Mouse (Mus musculus) heart, adult 2 months (tissue): Measurements from ENCODE around the gene Washc4. TPM values are rescaled to one million over a fixed set of nuclear protein-coding genes. Genes with fewer than 3 reads are reported as not detected.

Experiments
- DNase-seq, 2 experiments: peaks; one replicate each; pipeline ENCODE4 v3.0.0; 2021
- H3K27ac ChIP-seq: fragments of 200-600 bp; 2 replicates; pipeline ENCODE4 v1.8.1; 2022
- H3K27me3 ChIP-seq: fragments of 200-500 bp; 2 replicates; pipeline ENCODE4 v1.6.1; 2012; ENCODE audit warnings: mild to moderate bottlenecking, low read length, inconsistent platforms, mixed read lengths; ENCODE audit not compliant: control insufficient read depth, insufficient read depth
- H3K36me3 ChIP-seq: fragments of 200-500 bp; 2 replicates; pipeline ENCODE4 v1.6.1; 2012; ENCODE audit warnings: low read length, inconsistent platforms; ENCODE audit not compliant: control insufficient read depth, insufficient read depth
- H3K4me1 ChIP-seq: fragments of 200-500 bp; 2 replicates; pipeline ENCODE4 v1.6.1; 2011; ENCODE audit warnings: low read length; ENCODE audit not compliant: control insufficient read depth, insufficient read depth
- H3K4me3 ChIP-seq: fragments of 200-600 bp; 2 replicates; pipeline ENCODE4 v1.8.1; 2022
- H3K79me2 ChIP-seq: fragments of 200-500 bp; replicated peaks from 2 replicates; pipeline ENCODE4 v1.6.1; 2012; ENCODE audit warnings: mild to moderate bottlenecking, inconsistent platforms, low read length, moderate library complexity, mixed read lengths; ENCODE audit not compliant: control insufficient read depth, insufficient read depth
- H3K9ac ChIP-seq: fragments of 200-500 bp; 2 replicates; pipeline ENCODE4 v1.6.1; 2012; ENCODE audit warnings: low read depth, mild to moderate bottlenecking, control low read depth, inconsistent platforms, low read length, mixed read lengths
- CTCF ChIP-seq: fragments of 200-600 bp; IDR thresholded peaks from 2 replicates; pipeline ENCODE4 v1.8.1; 2022; ENCODE audit warnings: antibody characterized with exemption, mild to moderate bottlenecking, moderate library complexity
- EP300 ChIP-seq: fragments of 200-500 bp; IDR thresholded peaks from 2 replicates; pipeline ENCODE4 v1.6.1; 2011; ENCODE audit warnings: low read depth, low read length, control low read depth; ENCODE audit not compliant: insufficient read depth
- POLR2A ChIP-seq: fragments of 200-500 bp; IDR thresholded peaks from 2 replicates; pipeline ENCODE4 v1.6.1; 2011; ENCODE audit warnings: mild to moderate bottlenecking, low read depth, low read length, control low read depth; ENCODE audit not compliant: insufficient read depth
- WGBS: fragments of 180-500 bp; shearing (Covaris S2); methylation state at CpG from one replicate; pipeline ENCODE4 v1.1.7; 2018; 5-methylcytosine and 5-hydroxymethylcytosine counted together
- intact Hi-C: fragments of 180-260 bp; cut with DNase I; formaldehyde crosslinking; loops from one replicate; pipeline ENCODE4 v1.15.1; 2025
- polyA plus RNA-seq: library from polyadenylated mRNA; depleted of rRNA; stranded (reverse); fragments of >200 nt; gene quantifications from 2 replicates; pipeline ENCODE4 v1.2.3, GENCODE M21; 2012; rRNA removed
- total RNA-seq, 2 experiments: library from RNA; stranded (reverse); gene quantifications; 2 replicates each; pipeline ENCODE4 v1.2.3; 2021

The Washc4 gene
- total and polyA plus RNA-seq, 3 experiments, result 1.8 to 13.8 (median 11.4) TPM

GRCm38 (mm10) chr10:83637295-83637694 is 93.7 kb downstream of the Washc4 start:
- no peak overlapping the region for H3K9ac ChIP-seq
- H3K27me3 ChIP-seq, result no peaks in the 10 kb centered on the region
- peak; percentile 81; the same call in 1 of the 2 replicates for TF ChIP-seq EP300
- peak; percentile 63 for TF ChIP-seq POLR2A
- 0 out of 2 replicates have a peak, but pooled peaks have one; percentile 11 for TF ChIP-seq CTCF
- peak; percentile 84 to 91 for DNase-seq
- intact Hi-C loops, result no loop called here
- under 1% methylated on average over 6 of the region's 6 CpGs for WGBS
- peak overlapping the region; percentile 62 for H3K27ac ChIP-seq
- peaks cover 2% of the 10 kb centered on the region for H3K79me2 ChIP-seq
- peak overlapping the region; percentile 4 for H3K4me3 ChIP-seq
- peaks cover 3% of the 10 kb centered on the region for H3K36me3 ChIP-seq
- H3K4me1 ChIP-seq, result peaks cover 10% of the 10 kb centered on the region

- TF ChIP-seq CTCF (no peak), EP300 (no peak), POLR2A (no peak)
- Histone ChIP-seq H3K9ac (no peak overlapping the region), H3K27me3 (no peaks in the 10 kb centered on the region), H3K4me1 (peaks cover 18% of the 10 kb centered on the region), H3K4me3 (no peak overlapping the region), H3K79me2 (peaks cover 2% of the 10 kb centered on the region), H3K27ac (no peak overlapping the region), H3K36me3 (peaks cover 3% of the 10 kb centered on the region)
- intact Hi-C loops, result no loop called here
- DNase-seq, result no peak
- WGBS, result 69% methylated on average over 10 of the region's 10 CpGs
These were observed 96.4 kb downstream of the Washc4 start for GRCm38 (mm10) chr10:83639881-83640386.

GRCm38 (mm10) chr10:83641641-83642040 is 98.1 kb downstream of the Washc4 start:
- peaks cover 2% of the 10 kb centered on the region for H3K79me2 ChIP-seq
- peaks cover 19% of the 10 kb centered on the region for H3K4me1 ChIP-seq
- no peak overlapping the region for H3K9ac ChIP-seq
- H3K4me3 ChIP-seq, result no peak overlapping the region
- no peaks in the 10 kb centered on the region for H3K27me3 ChIP-seq
- no peak for TF ChIP-seq EP300
- TF ChIP-seq CTCF, result no peak
- 68% methylated on average over 3 of the region's 3 CpGs for WGBS
- intact Hi-C loops, result no loop called here
- no peak for DNase-seq
- H3K27ac ChIP-seq, result no peak overlapping the region
- H3K36me3 ChIP-seq, result peaks cover 3% of the 10 kb centered on the region

- TF ChIP-seq POLR2A (no peak), EP300 (no peak), CTCF (no peak)
- 84% methylated on average over 8 of the region's 8 CpGs for whole genome bisulfite sequencing
- Histone ChIP-seq H3K27ac (no peak overlapping the region; the same call in 1 of the 2 replicates), H3K4me3 (no peak overlapping the region), H3K79me2 (no peaks in the 10 kb centered on the region; the same call in 1 of the 2 replicates), H3K27me3 (no peaks in the 10 kb centered on the region), H3K4me1 (peaks cover 17% of the 10 kb centered on the region), H3K36me3 (peaks cover 3% of the 10 kb centered on the region; the same call in 1 of the 2 replicates), H3K9ac (no peak overlapping the region)
- intact Hi-C loops, result no loop called here
- DNase-seq, result peak in 1 of 2 experiments; percentile 14
These were observed 100.6 kb downstream of the Washc4 start for GRCm38 (mm10) chr10:83644167-83644566.

GRCm38 (mm10) chr10:83644865-83645715 is 101.5 kb downstream of the Washc4 start:
- intact Hi-C loops, result loop anchor here (5.0 kb wide), 1 partner anchor 82 kb away; no protein-coding TSS in a partner anchor
- Histone ChIP-seq H3K4me1 (peaks cover 18% of the 10 kb centered on the region), H3K79me2 (no peaks in the 10 kb centered on the region; the same call in 1 of the 2 replicates), H3K36me3 (peaks cover 3% of the 10 kb centered on the region; the same call in 1 of the 2 replicates), H3K27ac (peak overlapping the region; percentile 61), H3K4me3 (no peak overlapping the region; the same call in 1 of the 2 replicates), H3K27me3 (no peaks in the 10 kb centered on the region), H3K9ac (peak overlapping the region; percentile 33; the same call in 1 of the 2 replicates)
- 39% methylated on average over 16 of the region's 16 CpGs for WGBS
- peak; percentile 46 to 56 for DNase-seq
- TF ChIP-seq CTCF, result no peak
- 0 out of 2 replicates have a peak, but pooled peaks have one; percentile 34 for TF ChIP-seq POLR2A
- TF ChIP-seq EP300, result 0 out of 2 replicates have a peak, but pooled peaks have one; percentile 48

GRCm38 (mm10) chr10:83645716-83645990 is 102.1 kb downstream of the Washc4 start:
- H3K27ac ChIP-seq, result peak overlapping the region; percentile 61; the same call in 1 of the 2 replicates
- H3K27me3 ChIP-seq, result no peaks in the 10 kb centered on the region
- H3K4me3 ChIP-seq, result no peak overlapping the region
- peaks cover 3% of the 10 kb centered on the region; the same call in 1 of the 2 replicates for H3K36me3 ChIP-seq
- H3K4me1 ChIP-seq, result peaks cover 18% of the 10 kb centered on the region
- 57% methylated on average over 3 of the region's 3 CpGs for WGBS
- H3K9ac ChIP-seq, result no peak overlapping the region
- H3K79me2 ChIP-seq, result no peaks in the 10 kb centered on the region; the same call in 1 of the 2 replicates
- no peak for DNase-seq
- TF ChIP-seq CTCF (no peak), POLR2A (no peak)
- intact Hi-C loops, result loop anchor here (5.0 kb wide), 1 partner anchor 82 kb away; no protein-coding TSS in a partner anchor

Other genes starting within 250 kb of the Washc4 start
- gene Slc41a2, start 205.9 kb upstream of the Washc4 start, total RNA-seq, result 1 to 10 TPM; 1.5 to 2.4 TPM
- gene Slc41a2, start 205.9 kb upstream of the Washc4 start, polyA plus RNA-seq, result 0.92 and 1.3 TPM in 2 replicates
- under 1 TPM; 0.45 to 0.57 TPM for gene D10Wsu102e, start 183.5 kb upstream of the Washc4 start, total RNA-seq
- 0.14 and 0.26 TPM in 2 replicates for gene D10Wsu102e, start 183.5 kb upstream of the Washc4 start, polyA plus RNA-seq
- 10 to 100 TPM in 1 of 2 experiments, 1 to 10 TPM in 1; 9.9 to 12.3 TPM for gene Aldh1l2, start 9.6 kb upstream of the Washc4 start, total RNA-seq
- 4.2 and 11.9 TPM in 2 replicates for gene Aldh1l2, start 9.6 kb upstream of the Washc4 start, polyA plus RNA-seq
- gene Appl2, start 105.0 kb downstream of the Washc4 start, total RNA-seq, result 10 to 100 TPM; 40.7 to 41.4 TPM
- 25.7 and 43.2 TPM in 2 replicates for gene Appl2, start 105.0 kb downstream of the Washc4 start, polyA plus RNA-seq
- gene 1500009L16Rik, start 179.1 kb downstream of the Washc4 start, total RNA-seq, result 1 to 10 TPM; 3.9 to 5.9 TPM
- gene 1500009L16Rik, start 179.1 kb downstream of the Washc4 start, polyA plus RNA-seq, result 3.2 and 3.3 TPM in 2 replicates